Mouse (Mus musculus): ENCODE measurements at regions not wholly inside any gene's neighbourhood (a gene's known extent, or its start where the extent isn't known, plus 50 kb on each side); places are given as distances from the start of the nearest gene placed in this dataset.
"Not testable (repeated sequence)": the region's sequence is repeated elsewhere in the genome, so short reads cannot be mapped to it uniquely, and the experiment has no call there.

DNA sequence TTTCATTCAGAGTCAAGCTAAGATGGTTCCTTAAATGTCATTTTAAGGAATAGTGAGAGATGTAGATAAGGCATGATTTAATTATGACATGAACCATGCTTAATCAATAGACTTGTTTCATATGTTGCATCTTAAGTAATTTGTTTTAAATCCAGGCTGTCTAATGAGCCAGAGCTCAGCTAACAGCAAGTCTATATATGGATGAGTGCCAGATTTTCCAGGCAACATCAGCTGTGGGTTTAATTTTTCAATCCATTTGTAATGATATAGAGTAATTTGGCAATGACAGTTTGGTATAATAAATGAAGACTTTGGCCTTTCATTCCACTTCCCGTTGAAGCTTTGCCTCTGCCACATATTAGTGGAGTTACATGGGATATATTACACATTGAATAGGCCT, 677.3 kb upstream of the Sorcs1 start:
- DNase-seq (ENCODE audit: low read depth, low spot score): no peak

DNA sequence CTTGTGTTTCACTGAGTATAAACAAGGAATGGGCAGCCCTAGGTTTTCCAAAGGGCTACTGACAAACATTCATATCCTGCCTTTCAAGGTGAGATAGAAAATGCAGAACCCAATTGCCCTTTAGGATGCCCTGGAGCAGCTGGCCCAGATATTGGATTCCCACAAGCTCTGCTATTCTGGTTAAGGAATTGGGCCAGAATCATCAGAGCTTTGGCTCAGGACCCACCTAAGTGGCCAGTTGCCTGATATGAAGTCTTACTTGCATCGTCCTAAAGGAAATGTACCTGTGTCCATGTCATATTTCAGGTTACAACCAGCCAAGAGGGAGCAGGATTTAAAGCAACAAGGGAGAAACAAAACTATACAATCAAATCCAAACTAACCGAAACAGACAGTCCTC, 662.0 kb upstream of the Sorcs1 start:
- no peak for DNase-seq (ENCODE audit: low read depth, low spot score)

- DNase-seq (ENCODE audit: low read depth, low spot score): no peak
Measured at GRCm38 (mm10) chr19:51330010-51330409, 651.6 kb upstream of the Sorcs1 start.

DNA sequence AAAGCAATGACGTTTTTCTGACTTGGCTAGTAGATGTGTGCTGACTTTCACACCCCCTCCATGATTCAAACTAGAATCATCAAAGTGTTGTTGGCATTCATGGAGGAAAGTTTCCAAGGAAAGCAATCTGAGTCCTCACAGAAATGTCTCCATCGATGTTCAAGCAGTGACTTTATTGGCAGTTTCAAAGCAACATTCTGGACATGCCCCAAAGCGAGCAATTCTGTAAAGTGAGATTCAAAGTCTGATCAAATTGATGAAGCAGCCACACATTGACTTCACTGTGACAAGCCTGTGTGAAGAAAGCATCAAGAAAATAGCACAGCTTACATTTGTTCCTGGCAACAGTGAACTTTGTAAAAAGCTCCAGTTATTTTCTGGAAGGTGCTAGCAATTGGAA, 625.3 kb upstream of the Sorcs1 start:
- no peak for DNase-seq (ENCODE audit: low read depth, low spot score)

DNA sequence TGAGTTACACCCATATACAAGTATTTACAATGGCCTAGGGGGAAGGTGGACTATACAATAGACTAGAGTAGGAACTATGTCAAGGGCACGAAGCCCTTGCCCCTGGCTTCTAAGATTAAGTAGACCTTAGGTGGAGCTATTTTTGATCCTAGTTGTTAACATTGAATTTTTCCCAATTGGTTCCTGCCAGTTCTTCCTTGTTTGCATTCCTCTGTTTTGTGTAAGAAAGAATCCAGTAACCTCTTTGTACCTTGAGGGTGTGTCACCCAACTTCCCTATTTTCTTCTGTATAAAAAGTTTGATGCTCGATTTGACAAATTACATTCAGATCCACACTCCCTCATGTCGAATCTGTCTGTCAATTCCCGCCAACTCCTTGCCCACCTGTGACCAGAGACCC, 618.2 kb upstream of the Sorcs1 start:
- not testable (repeated sequence) for DNase-seq (ENCODE audit: low read depth, low spot score)

- no peak for DNase-seq (ENCODE audit: low read depth, low spot score)
Measured at GRCm38 (mm10) chr19:51268978-51269556, 590.6 kb upstream of the Sorcs1 start.

DNA sequence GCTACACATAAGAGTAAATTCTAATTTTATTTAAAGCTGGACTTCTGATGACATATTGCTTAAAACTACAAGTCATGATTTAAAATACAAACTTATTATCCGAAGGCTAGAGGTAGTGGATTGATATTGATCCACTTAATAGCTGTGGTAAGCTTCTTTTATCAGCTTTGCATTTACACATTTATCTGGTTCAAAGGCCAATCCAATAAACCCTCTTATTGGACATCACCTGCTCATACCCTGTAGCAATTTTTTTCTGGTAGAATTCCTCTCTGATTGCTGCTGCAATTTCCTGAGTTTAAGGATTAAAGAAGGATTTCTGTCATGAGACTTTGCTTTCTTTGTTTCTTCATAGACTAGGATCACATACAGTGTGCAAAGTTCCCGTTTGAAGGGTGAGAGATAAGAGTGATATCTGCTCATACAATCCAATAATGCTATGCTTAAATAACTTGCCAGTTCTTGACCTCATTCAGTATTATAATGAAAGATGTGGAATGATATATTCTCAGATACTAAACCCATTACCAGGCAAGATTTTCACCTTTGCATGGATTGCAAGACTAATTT, 561.9 kb upstream of the Sorcs1 start:
- no peak for DNase-seq (ENCODE audit: low read depth, low spot score)

- DNase-seq (ENCODE audit: low read depth, low spot score): no peak
Measured at GRCm38 (mm10) chr19:51238181-51238523, 559.7 kb upstream of the Sorcs1 start.

GRCm38 (mm10) chr19:51237509-51238180, 559.2 kb upstream of the Sorcs1 start:
- DNase-seq (ENCODE audit: low read depth, low spot score): no peak

- DNase-seq (ENCODE audit: low read depth, low spot score): no peak
Measured at GRCm38 (mm10) chr19:51232525-51232924, 554.1 kb upstream of the Sorcs1 start.

- DNase-seq (ENCODE audit: low read depth, low spot score): no peak
Measured at GRCm38 (mm10) chr19:51226932-51227331, 548.5 kb upstream of the Sorcs1 start.

DNA sequence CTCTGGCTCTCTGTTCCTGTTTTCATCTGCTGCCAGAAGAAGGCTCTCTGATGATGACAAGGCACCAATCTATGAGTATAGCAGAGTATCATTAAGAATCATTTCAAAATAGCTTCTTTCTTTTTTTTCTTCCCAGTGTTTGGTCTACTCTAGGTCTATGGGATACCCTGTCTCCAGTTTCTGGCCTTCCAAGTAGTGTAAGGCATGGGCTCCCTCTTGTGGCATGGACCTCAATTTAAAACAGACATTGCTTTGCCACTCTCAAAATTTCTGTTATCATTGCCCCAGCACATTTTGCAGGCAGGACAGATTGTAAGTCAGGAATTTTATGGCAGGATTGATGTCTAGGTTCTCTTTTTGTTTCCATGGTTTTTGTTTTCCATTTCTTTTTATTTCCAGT, 522.9 kb upstream of the Sorcs1 start:
- peak; percentile 11 for DNase-seq (ENCODE audit: low read depth, low spot score)

All from retina, adult 2 months (tissue).